Mouse (Mus musculus) induced T-regulatory cell, adult 2 months (primary cell): ENCODE data around the gene Cenpp.

Source experiments
- DNase-seq: peaks from one replicate; pipeline ENCODE4 v3.0.0-alpha.2; 2012; ENCODE audit warnings: low read depth

Gene Cenpp

GRCm38 (mm10) chr13:49461458-49462132 is 191.0 kb downstream of the Cenpp start:
- no peak for DNase-seq

GRCm38 (mm10) chr13:49460692-49461414 is 191.7 kb downstream of the Cenpp start:
- DNase-seq, result no peak

- no peak for DNase-seq
Observed at GRCm38 (mm10) chr13:49460276-49460675, 192.3 kb downstream of the Cenpp start.

- DNase-seq, result peak; percentile 83
Observed at GRCm38 (mm10) chr13:49449318-49449749, 203.3 kb downstream of the Cenpp start.

- no peak for DNase-seq
Observed at GRCm38 (mm10) chr13:49444451-49444850, 208.1 kb downstream of the Cenpp start.

GRCm38 (mm10) chr13:49436170-49436569 is 216.4 kb downstream of the Cenpp start:
- no peak for DNase-seq

- peak; percentile 25 for DNase-seq
Observed at GRCm38 (mm10) chr13:49435745-49436144, 216.8 kb downstream of the Cenpp start.

GRCm38 (mm10) chr13:49433268-49434029 is 219.1 kb downstream of the Cenpp start:
- no peak for DNase-seq

GRCm38 (mm10) chr13:49430529-49430928 is 222.1 kb downstream of the Cenpp start:
- DNase-seq, result no peak

GRCm38 (mm10) chr13:49428042-49428675 is 224.4 kb downstream of the Cenpp start:
- peak; percentile 24 for DNase-seq

- DNase-seq, result no peak
Observed at GRCm38 (mm10) chr13:49426736-49427135, 225.8 kb downstream of the Cenpp start.

- no peak for DNase-seq
Observed at GRCm38 (mm10) chr13:49421959-49422358, 230.6 kb downstream of the Cenpp start.

GRCm38 (mm10) chr13:49421606-49421917 is 231.0 kb downstream of the Cenpp start:
- no peak for DNase-seq

GRCm38 (mm10) chr13:49420754-49421605 is 231.6 kb downstream of the Cenpp start, which contains the start of gene Ippk:
Ippk (plus strand) TSS chr13:49421249.
- peak; percentile 98 for DNase-seq
